Comparison of ENCODE assay signal across 9 mouse cellular contexts in genomic region chr11:32342770-32343191, GRCm38 (mm10). TPM values are rescaled to one million over a fixed set of nuclear protein-coding genes. Genes with fewer than 3 reads are reported as not detected.
DNase-seq lines count a peak whose midpoint lies in the region; ATAC-seq and TF ChIP-seq lines count a peak whose summit lies in the region.
"Had no signal": no experiment of that assay in that cellular context is flagged by ENCODE, and none has a peak within 500 bp of the region (broad histone marks: within the 10 kb centered on the region; RNA-seq: fewer than 3 reads in every experiment).

No protein-coding gene starts in this region.

- TF ChIP-seq POLR2A in olfactory bulb, adult 2 months (IDR thresholded peaks at IDR 0.05; ENCODE audit: insufficient read depth, low read depth, low read length): no peak

- no peak overlapping the region for H3K4me2 ChIP-seq in heart, postnatal 0 days (ENCODE audit: low read depth, low read length)
- H3K4me2 ChIP-seq in heart, embryonic 11.5 days: no peak overlapping the region
- H3K4me2 ChIP-seq: embryonic facial prominence, embryonic 13.5 days had no signal

- ATAC-seq in heart, postnatal 0 days (ENCODE audit: insufficient read depth, low read depth): no peak
- ATAC-seq in heart, embryonic 11.5 days (replicated peaks; ENCODE audit: insufficient number of reproducible peaks, low FRiP score, low TSS enrichment): no peak
- peak; percentile 79 for ATAC-seq in granulocyte monocyte progenitor cell, adult 5-6 weeks (replicated peaks; ENCODE audit: poor library complexity, severe bottlenecking)

- TF ChIP-seq CTCF in heart, postnatal 0 days (IDR thresholded peaks at IDR 0.05; ENCODE audit: low read depth): peak; percentile 52
- TF ChIP-seq CTCF in olfactory bulb, adult 2 months (IDR thresholded peaks at IDR 0.05; ENCODE audit: insufficient read depth, low read depth, low read length): peak; percentile 64; the same call in 1 of the 2 replicates

- DNase-seq in heart, postnatal 0 days (ENCODE audit: low spot score): no peak
- DNase-seq in ovary, postnatal 14 days (ENCODE audit: low spot score): peak; percentile 25
- no peak for DNase-seq in ovary, adult 18-20 months (ENCODE audit: low spot score)
- peak; percentile 56 for DNase-seq in adrenal gland, postnatal 10 days
- no peak for DNase-seq in frontal cortex, postnatal 14 days (ENCODE audit: low spot score in 2 of 2)

- no peak overlapping the region for H3K4me3 ChIP-seq in heart, postnatal 0 days (ENCODE audit: low read depth, low read length)
- H3K4me3 ChIP-seq in heart, embryonic 11.5 days (ENCODE audit: low read depth, low read length): no peak overlapping the region
- no peak overlapping the region for H3K4me3 ChIP-seq in olfactory bulb, adult 2 months (ENCODE audit: insufficient read depth, low read depth, low read length)
- H3K4me3 ChIP-seq: embryonic facial prominence, embryonic 13.5 days had no signal

- H3K27me3 ChIP-seq in heart, postnatal 0 days (ENCODE audit: control insufficient read depth, insufficient read depth, low read length): 0 out of 2 replicates have a peak, but pooled peaks cover 3% of the 10 kb centered on the region
- peaks cover 5% of the 10 kb centered on the region; the same call in 1 of the 2 replicates for H3K27me3 ChIP-seq in heart, embryonic 11.5 days (ENCODE audit: control insufficient read depth, insufficient read depth, low read length)
- H3K27me3 ChIP-seq: embryonic facial prominence, embryonic 13.5 days had no signal

- no peaks in the 10 kb centered on the region; the same call in 1 of the 2 replicates for H3K4me1 ChIP-seq in heart, postnatal 0 days (ENCODE audit: control insufficient read depth, insufficient read depth)
- H3K4me1 ChIP-seq in heart, embryonic 11.5 days (ENCODE audit: control insufficient read depth, insufficient read depth, low read length): no peaks in the 10 kb centered on the region; the same call in 1 of the 2 replicates
- H3K4me1 ChIP-seq in olfactory bulb, adult 2 months (ENCODE audit: control insufficient read depth, insufficient read depth, low read length): peaks cover 4% of the 10 kb centered on the region

- H3K9me3 ChIP-seq in heart, postnatal 0 days (replicated peaks; ENCODE audit: control insufficient read depth, low read length): no peaks in the 10 kb centered on the region
- H3K9me3 ChIP-seq in heart, embryonic 11.5 days (replicated peaks; ENCODE audit: control insufficient read depth, low read length): no peaks in the 10 kb centered on the region
- H3K9me3 ChIP-seq: embryonic facial prominence, embryonic 13.5 days had no signal

- no peak for TF ChIP-seq EP300 in heart, postnatal 0 days (IDR thresholded peaks at IDR 0.05; ENCODE audit: low read depth)

- H3K9ac ChIP-seq in heart, postnatal 0 days (replicated peaks; ENCODE audit: low read depth, low read length): no peak overlapping the region
- no peak overlapping the region for H3K9ac ChIP-seq in heart, embryonic 11.5 days (ENCODE audit: low read depth, low read length)
- H3K9ac ChIP-seq: embryonic facial prominence, embryonic 13.5 days had no signal

- 27% methylated on average over 2 of the region's 2 CpGs for WGBS in heart, postnatal 0 days
- WGBS in heart, embryonic 11.5 days (ENCODE audit: insufficient replicate concordance): 5% methylated on average over 2 of the region's 2 CpGs
- WGBS in olfactory bulb, adult 2 months: 16% methylated on average over 2 of the region's 2 CpGs

- no peak overlapping the region for H3K27ac ChIP-seq in heart, postnatal 0 days (ENCODE audit: low read depth)
- H3K27ac ChIP-seq in heart, embryonic 11.5 days (ENCODE audit: low read depth, low read length): no peak overlapping the region
- H3K27ac ChIP-seq in olfactory bulb, adult 2 months (ENCODE audit: insufficient read depth, low read depth, low read length): no peak overlapping the region
- H3K27ac ChIP-seq: embryonic facial prominence, embryonic 13.5 days had no signal

- no peaks in the 10 kb centered on the region for H3K36me3 ChIP-seq in heart, postnatal 0 days (replicated peaks; ENCODE audit: control insufficient read depth, insufficient read depth, low read length)
- no peaks in the 10 kb centered on the region for H3K36me3 ChIP-seq in heart, embryonic 11.5 days (ENCODE audit: control insufficient read depth, insufficient read depth, low read length)
- H3K36me3 ChIP-seq: embryonic facial prominence, embryonic 13.5 days had no signal

RNA-seq across cellular contexts. Expression of gene Sh3pxd2b, which starts 4.8 kb away (rescaled TPM):
- total RNA-seq in heart, postnatal 0 days (2014; rRNA removed; ENCODE audit: low replicate concordance): 12.4 and 19.0 TPM in 2 replicates
- 3.3 and 3.8 TPM in 2 replicates for polyA plus RNA-seq in heart, postnatal 0 days (2015; fragmentation: Nextera tagmentation; extraction: Ambion mirVana)
- 14.8 and 15.3 TPM in 2 replicates for polyA plus RNA-seq in heart, embryonic 11.5 days (2014; fragmentation: Nextera tagmentation; extraction: Ambion mirVana)
- 10 to 100 TPM; 14.9 to 17.2 TPM for total RNA-seq in adrenal gland, postnatal 10 days (2021)
- 10.1 and 13.5 TPM in 2 replicates for total RNA-seq in granulocyte monocyte progenitor cell, adult 5-6 weeks (2014; fragmentation: Nextera tagmentation)
- 1.8 and 3.4 TPM in 2 replicates for total RNA-seq in granulocyte monocyte progenitor cell, adult 5-6 weeks (2017)
- not detected in 2 replicates for polyA plus RNA-seq in olfactory bulb, adult 2 months (2012; ENCODE audit: insufficient read depth, insufficient read length, low replicate concordance, missing spikeins)

RNA-seq across cellular contexts. Expression of gene Hbq1a, which starts 42.9 kb away (rescaled TPM):
- not detected in 2 replicates for total RNA-seq in heart, postnatal 0 days (2014; rRNA removed; ENCODE audit: low replicate concordance)
- 0.34 TPM in 1 of 2 replicates, not detected in the other for polyA plus RNA-seq in heart, postnatal 0 days (2015; fragmentation: Nextera tagmentation; extraction: Ambion mirVana)
- polyA plus RNA-seq in heart, embryonic 11.5 days (2014; fragmentation: Nextera tagmentation; extraction: Ambion mirVana): 0.64 and 1.2 TPM in 2 replicates
- not detected for total RNA-seq in adrenal gland, postnatal 10 days (2021)
- not detected in 2 replicates for total RNA-seq in granulocyte monocyte progenitor cell, adult 5-6 weeks (2014; fragmentation: Nextera tagmentation)
- total RNA-seq in granulocyte monocyte progenitor cell, adult 5-6 weeks (2017): not detected in 2 replicates
- not detected in 2 replicates for polyA plus RNA-seq in olfactory bulb, adult 2 months (2012; ENCODE audit: insufficient read depth, insufficient read length, low replicate concordance, missing spikeins)

RNA-seq across cellular contexts. Expression of gene Hba-a2, which starts 46.5 kb away (rescaled TPM):
- 5,955 and 6,390 TPM in 2 replicates for total RNA-seq in heart, postnatal 0 days (2014; rRNA removed; ENCODE audit: low replicate concordance)
- polyA plus RNA-seq in heart, postnatal 0 days (2015; fragmentation: Nextera tagmentation; extraction: Ambion mirVana): 5,218 and 8,165 TPM in 2 replicates
- polyA plus RNA-seq in heart, embryonic 11.5 days (2014; fragmentation: Nextera tagmentation; extraction: Ambion mirVana): 18,841 and 22,217 TPM in 2 replicates
- total RNA-seq in adrenal gland, postnatal 10 days (2021): 1,000 to 10,000 TPM; 3,094 to 3,969 TPM
- total RNA-seq in granulocyte monocyte progenitor cell, adult 5-6 weeks (2014; fragmentation: Nextera tagmentation): 0.73 TPM in 1 of 2 replicates, not detected in the other
- 6.1 and 16.0 TPM in 2 replicates for total RNA-seq in granulocyte monocyte progenitor cell, adult 5-6 weeks (2017)
- not detected in 2 replicates for polyA plus RNA-seq in olfactory bulb, adult 2 months (2012; ENCODE audit: insufficient read depth, insufficient read length, low replicate concordance, missing spikeins)

RNA-seq across cellular contexts. Expression of gene Hbq1b, which starts 56.0 kb away (rescaled TPM):
- not detected in 2 replicates for total RNA-seq in heart, postnatal 0 days (2014; rRNA removed; ENCODE audit: low replicate concordance)
- 0.38 and 0.90 TPM in 2 replicates for polyA plus RNA-seq in heart, postnatal 0 days (2015; fragmentation: Nextera tagmentation; extraction: Ambion mirVana)
- polyA plus RNA-seq in heart, embryonic 11.5 days (2014; fragmentation: Nextera tagmentation; extraction: Ambion mirVana): 23.0 and 24.4 TPM in 2 replicates
- 1 to 10 TPM in 1 of 2 experiments, under 1 TPM in 1; 0.87 to 2.2 TPM for total RNA-seq in adrenal gland, postnatal 10 days (2021)
- not detected in 2 replicates for total RNA-seq in granulocyte monocyte progenitor cell, adult 5-6 weeks (2014; fragmentation: Nextera tagmentation)
- not detected in 2 replicates for total RNA-seq in granulocyte monocyte progenitor cell, adult 5-6 weeks (2017)
- polyA plus RNA-seq in olfactory bulb, adult 2 months (2012; ENCODE audit: insufficient read depth, insufficient read length, low replicate concordance, missing spikeins): not detected in 2 replicates

RNA-seq across cellular contexts. Expression of gene Hba-a1, which starts 59.5 kb away (rescaled TPM):
- total RNA-seq in heart, postnatal 0 days (2014; rRNA removed; ENCODE audit: low replicate concordance): 1,456 and 1,841 TPM in 2 replicates
- polyA plus RNA-seq in heart, postnatal 0 days (2015; fragmentation: Nextera tagmentation; extraction: Ambion mirVana): 2,150 and 3,333 TPM in 2 replicates
- polyA plus RNA-seq in heart, embryonic 11.5 days (2014; fragmentation: Nextera tagmentation; extraction: Ambion mirVana): 8,943 and 11,032 TPM in 2 replicates
- total RNA-seq in adrenal gland, postnatal 10 days (2021): 1,000 to 10,000 TPM; 3,856 to 4,787 TPM
- 2.8 TPM in 1 of 2 replicates, not detected in the other for total RNA-seq in granulocyte monocyte progenitor cell, adult 5-6 weeks (2014; fragmentation: Nextera tagmentation)
- total RNA-seq in granulocyte monocyte progenitor cell, adult 5-6 weeks (2017): 0.46 and 0.52 TPM in 2 replicates
- not detected in 2 replicates for polyA plus RNA-seq in olfactory bulb, adult 2 months (2012; ENCODE audit: insufficient read depth, insufficient read length, low replicate concordance, missing spikeins)

Comparison
In these comparisons a context has a peak if more than half of its experiments do, and no peak if none do; other contexts are left out.
1. DNase-seq: peak in ovary, postnatal 14 days (single experiment) and adrenal gland, postnatal 10 days (single experiment); none in heart, postnatal 0 days (single experiment), ovary, adult 18-20 months (single experiment) and frontal cortex, postnatal 14 days (0 of 2).
2. RNA of gene Hba-a2, which starts 46.5 kb away (total RNA-seq): 5,955 to 6,390 TPM in heart, postnatal 0 days and 3,094 to 3,969 TPM in adrenal gland, postnatal 10 days; 0.73 to 16.0 TPM in granulocyte monocyte progenitor cell, adult 5-6 weeks; every median in the first group is over 100 times any median in the second.